Mouse (Mus musculus) right cerebral cortex, postnatal 14 days (tissue): ENCODE results near the gene Adam33.

Source experiments
- DNase-seq: peaks from one replicate; pipeline ENCODE4 v3.0.0; 2022

Adam33 gene

GRCm38 (mm10) chr2:131025230-131025629, 38.4 kb downstream of the Adam33 start:
- no peak for DNase-seq

DNA sequence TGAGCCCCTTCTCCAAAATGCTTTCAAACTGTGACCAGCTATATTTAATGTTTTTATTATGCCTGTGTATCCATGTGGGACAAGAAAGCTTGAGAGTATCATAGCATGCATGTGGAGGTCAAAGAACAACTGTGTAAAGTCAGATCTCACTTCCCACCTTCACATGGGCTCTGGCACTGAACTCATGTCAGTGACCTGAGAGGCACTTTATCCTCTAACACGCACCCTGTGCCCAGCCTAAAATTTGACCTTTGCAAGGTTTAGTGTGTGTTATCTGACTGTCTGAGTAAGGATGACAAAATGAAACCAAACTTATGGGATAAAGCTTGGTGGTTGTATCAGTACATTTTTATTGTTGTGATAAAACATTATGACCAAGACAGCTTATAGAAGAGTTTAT, 53.0 kb downstream of the Adam33 start:
- no peak for DNase-seq

GRCm38 (mm10) chr2:131009123-131009522, 54.5 kb downstream of the Adam33 start:
- no peak for DNase-seq
